Mouse (Mus musculus) megakaryocyte, embryonic 14.5 days (primary cell): ENCODE results near the gene Kctd4.

Experiments used
- FLI1 ChIP-seq: IDR thresholded peaks from 2 replicates; pipeline ENCODE4 v1.6.1; 2012; ENCODE audit warnings: low read length, inconsistent platforms, mixed read lengths
- GATA1 ChIP-seq: IDR thresholded peaks from 3 replicates; pipeline ENCODE4 v1.6.1; 2012; ENCODE audit warnings: mixed read lengths, low read length, inconsistent platforms, borderline replicate concordance

DNA sequence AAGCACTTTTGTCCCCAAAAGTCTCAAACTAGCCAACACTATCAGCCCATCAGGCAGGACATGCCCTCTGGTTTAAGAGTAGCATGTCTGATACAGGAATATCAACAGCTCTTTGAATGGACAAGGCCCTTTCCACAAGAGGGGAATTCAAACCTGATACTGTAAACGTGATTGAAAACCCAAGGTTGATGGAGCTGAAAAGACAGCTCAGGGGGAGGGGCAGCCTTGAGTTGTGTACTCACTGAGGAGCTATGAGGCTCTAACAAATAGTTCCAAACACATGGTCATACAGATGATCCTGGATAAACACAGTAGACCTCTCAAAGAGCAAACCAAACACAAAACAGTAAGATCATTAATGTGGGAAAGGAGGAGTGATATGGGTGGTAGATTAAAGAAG is 43.3 kb downstream of the Kctd4 start:
- TF ChIP-seq GATA1 (no peak), FLI1 (no peak)
